Mouse (Mus musculus) liver, postnatal 0 days (tissue): ENCODE results near the gene Cryba1.

ENCODE experiments used
- CTCF ChIP-seq: sonication (generic); IDR thresholded peaks from 2 replicates; pipeline ENCODE4 v1.5.1; 2016; ENCODE audit warnings: antibody characterized with exemption, low read depth
- EP300 ChIP-seq: IDR thresholded peaks from 2 replicates; pipeline ENCODE4 v1.6.1; 2016; ENCODE audit warnings: antibody characterized with exemption, low read depth, mild to moderate bottlenecking

DNA sequence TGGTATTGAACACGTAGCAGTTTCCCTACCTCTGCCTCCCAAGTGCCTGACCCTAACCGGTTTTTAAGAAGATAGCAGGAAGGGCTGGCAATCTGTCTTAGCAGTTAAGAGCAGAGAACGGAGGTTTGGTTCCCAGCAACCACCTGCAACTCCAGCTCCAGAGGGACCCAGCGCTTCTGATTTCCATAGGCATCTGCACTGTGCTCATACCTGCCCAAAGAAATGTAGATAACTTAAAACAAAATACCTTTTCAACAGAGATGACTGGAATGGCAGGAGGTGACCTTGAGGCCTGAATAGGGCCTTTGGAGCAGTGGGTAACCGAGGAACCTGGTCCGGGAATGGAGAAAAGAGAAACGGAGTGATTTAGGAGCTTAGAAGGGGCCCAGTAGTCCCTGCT lies 13.5 kb upstream of the Cryba1 start:
- TF ChIP-seq CTCF (no peak), EP300 (no peak)
